Mouse (Mus musculus) natural killer cell, adult 2 months (primary cell): ENCODE measurements around the gene Il1r1.
"Not testable (repeated sequence)": the region's sequence is repeated elsewhere in the genome, so short reads cannot be mapped to it uniquely, and the experiment has no call there.

Experiments used
- DNase-seq, 2 experiments: peaks; one replicate each; pipeline ENCODE4 v3.0.0; 2022; ENCODE audit warnings: low spot score in 2 of 2

Il1r1 gene

GRCm38 (mm10) chr1:40271052-40271451 is 46.2 kb downstream of the Il1r1 start:
- DNase-seq, result no peak

- no peak for DNase-seq
These were observed 46.7 kb downstream of the Il1r1 start for GRCm38 (mm10) chr1:40271486-40272055.

GRCm38 (mm10) chr1:40272204-40272603 is 47.3 kb downstream of the Il1r1 start:
- DNase-seq, result no peak

- no peak for DNase-seq
These were observed 48.6 kb downstream of the Il1r1 start for GRCm38 (mm10) chr1:40273491-40273890.

- DNase-seq, result no peak
These were observed 50.6 kb downstream of the Il1r1 start for GRCm38 (mm10) chr1:40275285-40276013.

- DNase-seq, result no peak
These were observed 53.1 kb downstream of the Il1r1 start for GRCm38 (mm10) chr1:40277944-40278343.

- no peak for DNase-seq
These were observed 53.8 kb downstream of the Il1r1 start for GRCm38 (mm10) chr1:40278720-40279119.

- DNase-seq, result no peak
These were observed 54.4 kb downstream of the Il1r1 start for GRCm38 (mm10) chr1:40279182-40279743.

- no peak for DNase-seq
These were observed 57.1 kb downstream of the Il1r1 start for GRCm38 (mm10) chr1:40281950-40282349.

GRCm38 (mm10) chr1:40282394-40282793 is 57.5 kb downstream of the Il1r1 start:
- DNase-seq, result no peak

- no peak for DNase-seq
These were observed 59.1 kb downstream of the Il1r1 start for GRCm38 (mm10) chr1:40283995-40284394.

- DNase-seq, result no peak
These were observed 65.8 kb downstream of the Il1r1 start for GRCm38 (mm10) chr1:40290489-40291255.

- DNase-seq, result no peak
These were observed 67.4 kb downstream of the Il1r1 start for GRCm38 (mm10) chr1:40292231-40292630.

GRCm38 (mm10) chr1:40293891-40294290 is 69.0 kb downstream of the Il1r1 start:
- no peak for DNase-seq

GRCm38 (mm10) chr1:40294824-40295223 is 69.9 kb downstream of the Il1r1 start:
- DNase-seq, result no peak

GRCm38 (mm10) chr1:40298053-40298452 is 73.2 kb downstream of the Il1r1 start:
- DNase-seq, result no peak

GRCm38 (mm10) chr1:40303179-40303866 is 78.4 kb downstream of the Il1r1 start:
- DNase-seq, result no peak

- not testable (repeated sequence) for DNase-seq
These were observed 79.4 kb downstream of the Il1r1 start for GRCm38 (mm10) chr1:40304321-40304720.

- no peak for DNase-seq
These were observed 81.2 kb downstream of the Il1r1 start for GRCm38 (mm10) chr1:40306111-40306510.

GRCm38 (mm10) chr1:40311123-40311522 is 86.2 kb downstream of the Il1r1 start:
- no peak for DNase-seq

GRCm38 (mm10) chr1:40311625-40312024 is 86.7 kb downstream of the Il1r1 start:
- DNase-seq, result no peak

GRCm38 (mm10) chr1:40314016-40314415 is 89.1 kb downstream of the Il1r1 start:
- no peak for DNase-seq
